Mouse (Mus musculus): ENCODE measurements around the gene Peak1. TPM values are rescaled to one million over a fixed set of nuclear protein-coding genes. Genes with fewer than 3 reads are reported as not detected.

Gene Peak1
- polyA plus RNA-seq, 1 experiment from 2014 or later = 5.7 TPM

GRCm38 (mm10) chr9:56414322-56414721 is 3.5 kb downstream of the Peak1 start:
- Histone ChIP-seq H3K4me1 (peaks cover 41% of the 10 kb centered on the region), H3K9ac (no peak overlapping the region), H3K36me3 (no peaks in the 10 kb centered on the region), H3K4me2 (no peak overlapping the region), H3K4me3 (no peak overlapping the region), H3K9me3 (replicated peaks) (no peaks in the 10 kb centered on the region), H3K27ac (no peak overlapping the region), H3K27me3 (replicated peaks) (no peaks in the 10 kb centered on the region)
- ATAC-seq = no peak

- Histone ChIP-seq H3K4me1 (peaks cover 36% of the 10 kb centered on the region), H3K9me3 (replicated peaks) (no peaks in the 10 kb centered on the region), H3K27ac (no peak overlapping the region), H3K4me3 (no peak overlapping the region), H3K36me3 (peaks cover 2% of the 10 kb centered on the region; the same call in 1 of the 2 replicates), H3K4me2 (no peak overlapping the region), H3K9ac (no peak overlapping the region), H3K27me3 (replicated peaks) (no peaks in the 10 kb centered on the region)
- WGBS (ENCODE audit: insufficient replicate concordance) = 18% methylated on average over 1 of the region's 1 CpGs
- no peak for ATAC-seq
Measured at GRCm38 (mm10) chr9:56412716-56413115, 5.2 kb downstream of the Peak1 start.

- H3K9ac ChIP-seq = no peak overlapping the region
- H3K4me2 ChIP-seq = no peak overlapping the region
- no peaks in the 10 kb centered on the region for H3K27me3 ChIP-seq (replicated peaks)
- no peak overlapping the region for H3K4me3 ChIP-seq
- H3K4me1 ChIP-seq = peaks cover 20% of the 10 kb centered on the region
- no peak for ATAC-seq
- 55% methylated on average over 2 of the region's 2 CpGs for WGBS (ENCODE audit: insufficient replicate concordance)
- no peak overlapping the region for H3K27ac ChIP-seq
- peaks cover 2% of the 10 kb centered on the region; the same call in 1 of the 2 replicates for H3K36me3 ChIP-seq
- H3K9me3 ChIP-seq (replicated peaks) = no peaks in the 10 kb centered on the region
Measured at GRCm38 (mm10) chr9:56409928-56410327, 7.9 kb downstream of the Peak1 start.

GRCm38 (mm10) chr9:56404619-56405018 is 13.2 kb downstream of the Peak1 start:
- H3K27me3 ChIP-seq (replicated peaks) = no peaks in the 10 kb centered on the region

GRCm38 (mm10) chr9:56396306-56396705 is 21.6 kb downstream of the Peak1 start:
- ATAC-seq = no peak
- Histone ChIP-seq H3K9me3 (replicated peaks) (no peaks in the 10 kb centered on the region), H3K27me3 (replicated peaks) (no peaks in the 10 kb centered on the region), H3K4me3 (no peak overlapping the region), H3K27ac (no peak overlapping the region), H3K4me1 (no peaks in the 10 kb centered on the region), H3K9ac (no peak overlapping the region), H3K4me2 (no peak overlapping the region), H3K36me3 (no peaks in the 10 kb centered on the region)
- 24% methylated on average over 1 of the region's 1 CpGs for whole genome bisulfite sequencing (ENCODE audit: insufficient replicate concordance)

More at GRCm38 (mm10) chr9:56404619-56405018, 13.2 kb downstream of the Peak1 start:
- no peaks in the 10 kb centered on the region for H3K9me3 ChIP-seq (replicated peaks)
- no peak overlapping the region for H3K4me3 ChIP-seq
- peaks cover 2% of the 10 kb centered on the region; the same call in 1 of the 2 replicates for H3K36me3 ChIP-seq
- H3K4me2 ChIP-seq = no peak overlapping the region
- ATAC-seq = no peak
- H3K4me1 ChIP-seq = peaks cover 14% of the 10 kb centered on the region; the same call in 1 of the 2 replicates
- no peak overlapping the region for H3K9ac ChIP-seq
- no peak overlapping the region for H3K27ac ChIP-seq
- WGBS (ENCODE audit: insufficient replicate concordance) = 34% methylated on average over 4 of the region's 4 CpGs

- Histone ChIP-seq H3K4me2 (no peak overlapping the region), H3K27ac (no peak overlapping the region), H3K27me3 (replicated peaks) (no peaks in the 10 kb centered on the region), H3K9me3 (replicated peaks) (no peaks in the 10 kb centered on the region), H3K36me3 (no peaks in the 10 kb centered on the region), H3K4me1 (no peaks in the 10 kb centered on the region), H3K4me3 (no peak overlapping the region), H3K9ac (no peak overlapping the region)
- ATAC-seq = no peak
- 58% methylated on average over 3 of the region's 3 CpGs for WGBS (ENCODE audit: insufficient replicate concordance)
Measured at GRCm38 (mm10) chr9:56392857-56393256, 25.0 kb downstream of the Peak1 start.

- H3K4me3 ChIP-seq = no peak overlapping the region
- no peak overlapping the region for H3K9ac ChIP-seq
- no peak for ATAC-seq
- 69% methylated on average over 1 of the region's 1 CpGs for WGBS (ENCODE audit: insufficient replicate concordance)
- H3K9me3 ChIP-seq (replicated peaks) = no peaks in the 10 kb centered on the region
- no peaks in the 10 kb centered on the region for H3K4me1 ChIP-seq
- no peak overlapping the region for H3K27ac ChIP-seq
- no peaks in the 10 kb centered on the region for H3K27me3 ChIP-seq (replicated peaks)
- no peaks in the 10 kb centered on the region for H3K36me3 ChIP-seq
- no peak overlapping the region for H3K4me2 ChIP-seq
Measured at GRCm38 (mm10) chr9:56382786-56383185, 35.1 kb downstream of the Peak1 start.

GRCm38 (mm10) chr9:56374401-56374800 is 43.5 kb downstream of the Peak1 start:
- Histone ChIP-seq H3K9me3 (replicated peaks) (no peaks in the 10 kb centered on the region), H3K4me1 (peaks cover 9% of the 10 kb centered on the region; the same call in 1 of the 2 replicates), H3K27me3 (replicated peaks) (no peaks in the 10 kb centered on the region), H3K9ac (no peak overlapping the region), H3K36me3 (no peaks in the 10 kb centered on the region), H3K4me3 (no peak overlapping the region), H3K27ac (no peak overlapping the region), H3K4me2 (no peak overlapping the region)
- ATAC-seq = no peak
- 59% methylated on average over 4 of the region's 4 CpGs for WGBS (ENCODE audit: insufficient replicate concordance)

- no peak overlapping the region for H3K27ac ChIP-seq
- no peak for ATAC-seq
- no peak overlapping the region for H3K9ac ChIP-seq
- WGBS (ENCODE audit: insufficient replicate concordance) = 25% methylated on average over 5 of the region's 5 CpGs
- H3K4me3 ChIP-seq = no peak overlapping the region
- H3K4me2 ChIP-seq = no peak overlapping the region
- H3K36me3 ChIP-seq = no peaks in the 10 kb centered on the region
- H3K9me3 ChIP-seq (replicated peaks) = no peaks in the 10 kb centered on the region
- H3K27me3 ChIP-seq (replicated peaks) = no peaks in the 10 kb centered on the region
- H3K4me1 ChIP-seq = peaks cover 9% of the 10 kb centered on the region; the same call in 1 of the 2 replicates
Measured at GRCm38 (mm10) chr9:56370710-56371109, 47.2 kb downstream of the Peak1 start.

GRCm38 (mm10) chr9:56368814-56369213 is 49.1 kb downstream of the Peak1 start:
- Histone ChIP-seq H3K4me2 (no peak overlapping the region), H3K27ac (no peak overlapping the region), H3K36me3 (no peaks in the 10 kb centered on the region), H3K4me3 (no peak overlapping the region), H3K9me3 (replicated peaks) (no peaks in the 10 kb centered on the region), H3K4me1 (peaks cover 9% of the 10 kb centered on the region; the same call in 1 of the 2 replicates), H3K9ac (no peak overlapping the region), H3K27me3 (replicated peaks) (no peaks in the 10 kb centered on the region)
- no peak for ATAC-seq
- 69% methylated on average over 3 of the region's 3 CpGs for WGBS (ENCODE audit: insufficient replicate concordance)

- ATAC-seq = no peak
- H3K27me3 ChIP-seq (replicated peaks) = no peaks in the 10 kb centered on the region
- H3K4me2 ChIP-seq = no peak overlapping the region
- WGBS (ENCODE audit: insufficient replicate concordance) = 88% methylated on average over 3 of the region's 3 CpGs
- no peaks in the 10 kb centered on the region for H3K36me3 ChIP-seq
- no peak overlapping the region for H3K27ac ChIP-seq
- H3K9ac ChIP-seq = no peak overlapping the region
- no peak overlapping the region for H3K4me3 ChIP-seq
- no peaks in the 10 kb centered on the region for H3K9me3 ChIP-seq (replicated peaks)
- peaks cover 5% of the 10 kb centered on the region for H3K4me1 ChIP-seq
Measured at GRCm38 (mm10) chr9:56363306-56363705, 54.6 kb downstream of the Peak1 start.

GRCm38 (mm10) chr9:56359261-56359660 is 58.6 kb downstream of the Peak1 start:
- 77% methylated on average over 3 of the region's 3 CpGs for WGBS (ENCODE audit: insufficient replicate concordance)
- no peak overlapping the region for H3K9ac ChIP-seq
- peaks cover 5% of the 10 kb centered on the region for H3K4me1 ChIP-seq
- H3K27ac ChIP-seq = no peak overlapping the region
- no peaks in the 10 kb centered on the region for H3K36me3 ChIP-seq
- no peak for ATAC-seq
- no peak overlapping the region for H3K4me2 ChIP-seq
- no peaks in the 10 kb centered on the region for H3K9me3 ChIP-seq (replicated peaks)
- H3K27me3 ChIP-seq (replicated peaks) = no peaks in the 10 kb centered on the region
- H3K4me3 ChIP-seq = no peak overlapping the region

GRCm38 (mm10) chr9:56355186-56355585 is 62.7 kb downstream of the Peak1 start:
- Histone ChIP-seq H3K27ac (no peak overlapping the region), H3K9ac (no peak overlapping the region), H3K27me3 (replicated peaks) (no peaks in the 10 kb centered on the region), H3K4me1 (no peaks in the 10 kb centered on the region), H3K4me3 (no peak overlapping the region), H3K9me3 (replicated peaks) (no peaks in the 10 kb centered on the region), H3K36me3 (no peaks in the 10 kb centered on the region), H3K4me2 (no peak overlapping the region)
- 83% methylated on average over 5 of the region's 5 CpGs for WGBS (ENCODE audit: insufficient replicate concordance)
- no peak for ATAC-seq

All from liver, embryonic 12.5 days (tissue).